Mouse (Mus musculus) intestine, embryonic 16.5 days (tissue): Measurements from ENCODE around the gene E130114P18Rik. TPM values are rescaled to one million over a fixed set of nuclear protein-coding genes. Genes with fewer than 3 reads are reported as not detected.

Experiments
- ATAC-seq: fragments of 200-750 bp; cut with Nextera tagmentation; 2 replicates; pipeline ENCODE4 v1.8.0; 2017; ENCODE audit warnings: moderate TSS enrichment, moderate library complexity
- H3K27ac ChIP-seq: fragments of 300-500 bp; sonication (generic); 2 replicates; pipeline ENCODE4 v1.5.1; 2014; ENCODE audit warnings: mild to moderate bottlenecking, low read length
- H3K27me3 ChIP-seq: fragments of 300-500 bp; sonication (generic); replicated peaks from 2 replicates; pipeline ENCODE4 v1.6.1; 2014; ENCODE audit warnings: low read length, control low read depth, mixed read lengths; ENCODE audit not compliant: control insufficient read depth, insufficient read depth
- H3K36me3 ChIP-seq: fragments of 300-500 bp; sonication (generic); 2 replicates; pipeline ENCODE4 v1.6.1; 2014; ENCODE audit warnings: low read length, control low read depth; ENCODE audit not compliant: control insufficient read depth, insufficient read depth
- H3K4me1 ChIP-seq: fragments of 300-500 bp; sonication (generic); 2 replicates; pipeline ENCODE4 v1.6.1; 2014; ENCODE audit warnings: low read length, control low read depth, mixed read lengths; ENCODE audit not compliant: control insufficient read depth, insufficient read depth
- H3K4me2 ChIP-seq: fragments of 300-500 bp; sonication (generic); 2 replicates; pipeline ENCODE4 v1.6.1; 2014; ENCODE audit warnings: low read depth, low read length, control low read depth
- H3K4me3 ChIP-seq: fragments of 300-500 bp; sonication (generic); 2 replicates; pipeline ENCODE4 v1.5.1; 2014; ENCODE audit warnings: mild to moderate bottlenecking, low read length
- H3K9ac ChIP-seq: fragments of 300-500 bp; sonication (generic); 2 replicates; pipeline ENCODE4 v1.6.1; 2014; ENCODE audit warnings: low read depth, low read length
- H3K9me3 ChIP-seq: fragments of 300-500 bp; sonication (generic); 2 replicates; pipeline ENCODE4 v1.6.1; 2016; ENCODE audit warnings: low read length, control low read depth; ENCODE audit not compliant: control insufficient read depth
- WGBS: fragments of 180-500 bp; shearing (Covaris S2); extraction: QIAGEN DNeasy Blood & Tissue Kit; methylation state at CpG from one replicate; pipeline ENCODE4 v1.1.7; 2014; 5-methylcytosine and 5-hydroxymethylcytosine counted together
- polyA plus RNA-seq: library from polyadenylated mRNA; unstranded; fragments of >200 nt; fragmentation: Nextera tagmentation; extraction: Ambion mirVana; gene quantifications from 2 replicates; pipeline ENCODE4 v1.2.1, GENCODE M21; 2015

The E130114P18Rik gene
- polyA plus RNA-seq, 1 experiment from 2014 or later: 2.6 TPM

GRCm38 (mm10) chr4:97640385-97640784 is 137.5 kb downstream of the E130114P18Rik start:
- H3K9me3 ChIP-seq: no peaks in the 10 kb centered on the region
- no peak overlapping the region for H3K4me2 ChIP-seq
- no peak overlapping the region for H3K9ac ChIP-seq
- H3K27me3 ChIP-seq: no peaks in the 10 kb centered on the region
- no peaks in the 10 kb centered on the region; the same call in 1 of the 2 replicates for H3K4me1 ChIP-seq
- no peaks in the 10 kb centered on the region for H3K36me3 ChIP-seq
- no peak overlapping the region for H3K4me3 ChIP-seq
- no peak for ATAC-seq
- no peak overlapping the region for H3K27ac ChIP-seq
- 78% methylated on average over 3 of the region's 3 CpGs for WGBS

- Histone ChIP-seq H3K9ac (no peak overlapping the region), H3K27ac (no peak overlapping the region), H3K36me3 (no peaks in the 10 kb centered on the region), H3K4me2 (no peak overlapping the region), H3K4me3 (no peak overlapping the region), H3K27me3 (no peaks in the 10 kb centered on the region), H3K4me1 (no peaks in the 10 kb centered on the region; the same call in 1 of the 2 replicates), H3K9me3 (no peaks in the 10 kb centered on the region)
- peak; percentile 28; the same call in 1 of the 2 replicates for ATAC-seq
- WGBS: 97% methylated on average over 1 of the region's 1 CpGs
Measured at GRCm38 (mm10) chr4:97636569-97636968, 141.3 kb downstream of the E130114P18Rik start.

- no peak overlapping the region for H3K9ac ChIP-seq
Measured at GRCm38 (mm10) chr4:97635757-97636292, 142.1 kb downstream of the E130114P18Rik start.

GRCm38 (mm10) chr4:97635296-97635755 is 142.6 kb downstream of the E130114P18Rik start:
- Histone ChIP-seq H3K9me3 (no peaks in the 10 kb centered on the region), H3K27ac (no peak overlapping the region), H3K9ac (no peak overlapping the region), H3K27me3 (no peaks in the 10 kb centered on the region), H3K4me2 (no peak overlapping the region), H3K4me1 (no peaks in the 10 kb centered on the region), H3K4me3 (no peak overlapping the region), H3K36me3 (no peaks in the 10 kb centered on the region)
- WGBS: 47% methylated on average over 6 of the region's 6 CpGs
- no peak for ATAC-seq

More at GRCm38 (mm10) chr4:97635757-97636292, 142.1 kb downstream of the E130114P18Rik start:
- Histone ChIP-seq H3K4me2 (no peak overlapping the region), H3K27me3 (no peaks in the 10 kb centered on the region), H3K4me1 (no peaks in the 10 kb centered on the region; the same call in 1 of the 2 replicates), H3K36me3 (no peaks in the 10 kb centered on the region), H3K4me3 (no peak overlapping the region), H3K27ac (no peak overlapping the region), H3K9me3 (no peaks in the 10 kb centered on the region)
- 62% methylated on average over 1 of the region's 1 CpGs for WGBS
- ATAC-seq: no peak

- 35% methylated on average over 14 of the region's 14 CpGs for whole genome bisulfite sequencing
- ATAC-seq: peak; percentile 89
- Histone ChIP-seq H3K4me3 (no peak overlapping the region), H3K9me3 (no peaks in the 10 kb centered on the region), H3K4me2 (no peak overlapping the region), H3K27ac (no peak overlapping the region), H3K36me3 (no peaks in the 10 kb centered on the region), H3K4me1 (peaks cover 4% of the 10 kb centered on the region), H3K27me3 (no peaks in the 10 kb centered on the region), H3K9ac (no peak overlapping the region)
Measured at GRCm38 (mm10) chr4:97628881-97629605, 148.8 kb downstream of the E130114P18Rik start.

GRCm38 (mm10) chr4:97626002-97626720 is 151.7 kb downstream of the E130114P18Rik start:
- no peak for ATAC-seq

GRCm38 (mm10) chr4:97623165-97623564 is 154.7 kb downstream of the E130114P18Rik start:
- Histone ChIP-seq H3K27ac (no peak overlapping the region), H3K4me2 (no peak overlapping the region), H3K27me3 (no peaks in the 10 kb centered on the region), H3K9me3 (no peaks in the 10 kb centered on the region), H3K4me3 (no peak overlapping the region), H3K36me3 (no peaks in the 10 kb centered on the region), H3K4me1 (peaks cover 5% of the 10 kb centered on the region; the same call in 1 of the 2 replicates), H3K9ac (no peak overlapping the region)
- no peak for ATAC-seq
- 80% methylated on average over 5 of the region's 5 CpGs for WGBS

More at GRCm38 (mm10) chr4:97626002-97626720, 151.7 kb downstream of the E130114P18Rik start:
- Histone ChIP-seq H3K27me3 (no peaks in the 10 kb centered on the region), H3K4me3 (no peak overlapping the region), H3K4me1 (peaks cover 4% of the 10 kb centered on the region), H3K9ac (no peak overlapping the region), H3K36me3 (no peaks in the 10 kb centered on the region), H3K9me3 (no peaks in the 10 kb centered on the region), H3K4me2 (no peak overlapping the region), H3K27ac (no peak overlapping the region)
- 36% methylated on average over 16 of the region's 16 CpGs for WGBS

GRCm38 (mm10) chr4:97621731-97622130 is 156.1 kb downstream of the E130114P18Rik start:
- Histone ChIP-seq H3K4me2 (no peak overlapping the region), H3K9me3 (no peaks in the 10 kb centered on the region), H3K36me3 (no peaks in the 10 kb centered on the region), H3K27me3 (no peaks in the 10 kb centered on the region), H3K4me1 (peaks cover 5% of the 10 kb centered on the region; the same call in 1 of the 2 replicates), H3K4me3 (no peak overlapping the region), H3K9ac (no peak overlapping the region), H3K27ac (no peak overlapping the region)
- no peak for ATAC-seq
- 76% methylated on average over 4 of the region's 4 CpGs for WGBS

GRCm38 (mm10) chr4:97620409-97620808 is 157.5 kb downstream of the E130114P18Rik start:
- no peak overlapping the region for H3K9ac ChIP-seq
- ATAC-seq: no peak
- no peak overlapping the region for H3K27ac ChIP-seq
- peaks cover 5% of the 10 kb centered on the region; the same call in 1 of the 2 replicates for H3K4me1 ChIP-seq
- no peaks in the 10 kb centered on the region for H3K36me3 ChIP-seq
- no peak overlapping the region for H3K4me3 ChIP-seq
- no peaks in the 10 kb centered on the region for H3K27me3 ChIP-seq
- no peaks in the 10 kb centered on the region for H3K9me3 ChIP-seq
- 86% methylated on average over 1 of the region's 1 CpGs for WGBS
- no peak overlapping the region for H3K4me2 ChIP-seq
